Mouse (Mus musculus) urinary bladder, postnatal 10 days (tissue): ENCODE results near the gene Borcs8.

Experiments
- DNase-seq: peaks from one replicate; pipeline ENCODE4 v3.0.0; 2022; ENCODE audit warnings: low spot score

The Borcs8 gene

GRCm38 (mm10) chr8:70134086-70134485, 5.2 kb upstream of the Borcs8 start:
- DNase-seq, result no peak

DNA sequence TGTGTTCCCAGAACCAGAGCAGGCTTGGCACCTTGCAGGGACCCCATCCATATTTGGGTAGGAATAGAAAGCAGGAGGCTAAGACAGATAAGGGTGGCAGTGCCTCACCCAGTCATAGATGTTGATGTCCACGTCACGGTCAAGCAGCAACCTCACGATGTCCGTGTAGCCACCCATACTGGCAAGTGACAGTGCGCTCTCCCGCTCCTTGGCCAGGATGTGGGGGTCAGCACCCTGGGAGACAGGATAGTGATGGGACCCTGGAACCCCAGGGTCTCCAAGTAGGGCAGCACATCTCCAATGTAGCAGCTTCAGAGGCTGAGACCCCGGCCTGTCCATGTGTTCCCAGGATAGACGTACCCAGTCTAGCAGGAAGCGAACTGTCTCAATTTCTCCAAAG, 4.4 kb upstream of the Borcs8 start:
- DNase-seq, result no peak

DNA sequence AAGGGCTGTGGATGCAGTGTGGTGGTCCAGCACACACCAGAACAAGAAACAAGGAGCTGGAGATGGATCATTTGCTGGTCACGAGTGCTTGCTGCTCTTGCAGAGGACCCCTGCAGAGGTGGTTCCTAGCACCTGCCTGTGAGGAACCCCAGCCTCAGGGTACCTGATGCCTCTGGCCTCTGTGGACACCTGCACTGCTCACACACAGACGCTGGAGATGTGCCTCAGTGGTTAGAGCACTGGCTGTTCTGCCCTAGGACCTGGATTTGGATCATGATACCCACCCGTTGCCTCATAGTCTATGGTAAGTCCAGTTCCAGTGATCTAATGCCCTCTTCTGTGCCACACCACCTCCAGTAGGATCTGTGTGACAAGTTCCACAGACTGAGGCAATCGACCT, 2.7 kb upstream of the Borcs8 start:
- DNase-seq, result no peak

DNA sequence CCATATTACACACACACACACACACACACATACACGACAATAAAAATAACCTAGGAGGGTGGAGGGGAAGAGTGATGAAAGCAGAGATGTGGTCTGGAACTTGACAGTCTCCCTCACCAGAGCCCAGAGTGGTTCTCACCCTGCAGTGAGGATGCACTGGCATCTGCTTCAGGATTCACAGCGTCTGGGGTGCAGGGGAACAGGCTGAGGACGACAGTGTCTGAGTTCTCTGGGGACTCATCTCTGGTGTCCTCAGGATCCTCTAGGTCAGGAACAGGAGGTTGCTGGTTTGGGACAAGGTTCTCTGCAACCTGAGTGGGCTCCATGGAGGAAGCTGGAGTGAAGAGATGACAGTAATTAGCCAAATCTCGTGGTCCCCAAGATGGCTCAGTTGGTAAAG, 1.4 kb upstream of the Borcs8 start:
- no peak for DNase-seq

DNA sequence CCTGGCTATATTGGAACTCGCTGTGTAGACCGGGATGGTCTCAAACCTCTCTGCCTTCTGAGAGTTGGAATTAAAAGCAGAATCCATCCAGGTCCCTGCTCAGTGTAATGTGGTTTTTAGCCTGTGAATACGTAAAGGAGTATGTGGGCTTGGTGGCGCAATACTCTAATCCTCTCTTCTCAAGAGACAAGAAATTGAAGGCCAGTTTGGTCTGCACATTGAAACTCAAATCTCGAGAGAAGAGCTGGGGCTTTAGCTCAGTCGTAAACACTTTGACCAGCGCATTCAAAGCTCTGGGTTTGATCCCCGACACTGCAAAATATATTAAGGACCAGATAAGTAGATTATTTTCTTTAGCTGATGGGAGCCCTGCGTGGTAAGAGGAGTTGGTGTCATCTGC, 682 bp downstream of the Borcs8 start:
- DNase-seq, result no peak

DNA sequence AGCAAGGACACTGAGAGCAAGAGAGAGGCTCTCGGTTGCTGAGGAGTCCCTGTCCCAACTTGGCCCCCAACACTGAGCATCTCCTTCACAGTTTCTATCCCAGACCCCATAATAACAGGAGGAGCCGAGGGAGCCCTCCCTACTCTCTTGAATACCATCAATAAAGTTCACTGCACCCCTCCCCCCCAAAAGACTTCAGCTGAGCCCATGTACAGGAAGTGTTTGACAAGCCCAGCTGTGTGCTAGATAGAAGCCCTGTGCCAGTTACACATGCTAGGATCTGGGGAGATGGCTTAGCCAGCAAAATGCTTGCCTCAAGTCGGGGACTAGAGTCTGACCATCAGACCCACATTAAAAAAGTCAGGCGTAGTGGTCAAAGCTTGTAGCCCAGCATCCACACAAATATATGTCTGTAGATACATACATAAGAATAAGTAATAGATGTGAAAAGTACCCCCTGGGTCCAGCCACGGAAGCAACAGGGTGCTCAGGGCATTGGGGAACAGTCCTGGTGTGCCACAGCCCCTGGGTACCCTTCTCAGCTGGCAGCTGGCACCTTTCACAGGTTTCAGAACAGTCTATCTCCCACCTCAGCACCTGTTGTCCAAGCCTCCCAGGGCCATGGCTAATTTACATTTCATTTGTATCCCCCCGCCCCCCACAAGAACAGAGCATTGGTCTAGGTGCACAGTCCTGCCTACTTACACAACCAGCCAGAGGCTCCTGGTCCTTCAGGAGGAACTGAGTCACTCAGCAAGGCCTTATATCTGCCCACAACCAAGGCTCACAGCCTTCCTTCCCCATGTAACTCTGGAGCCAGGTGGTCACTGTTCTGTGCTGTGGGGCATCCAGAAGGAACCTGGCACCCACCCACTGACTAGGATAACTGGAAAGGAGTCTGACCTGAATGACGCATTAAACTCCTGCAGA, 8.6 kb downstream of the Borcs8 start:
- DNase-seq, result no peak

GRCm38 (mm10) chr8:70150158-70150557, 10.9 kb downstream of the Borcs8 start:
- no peak for DNase-seq

DNA sequence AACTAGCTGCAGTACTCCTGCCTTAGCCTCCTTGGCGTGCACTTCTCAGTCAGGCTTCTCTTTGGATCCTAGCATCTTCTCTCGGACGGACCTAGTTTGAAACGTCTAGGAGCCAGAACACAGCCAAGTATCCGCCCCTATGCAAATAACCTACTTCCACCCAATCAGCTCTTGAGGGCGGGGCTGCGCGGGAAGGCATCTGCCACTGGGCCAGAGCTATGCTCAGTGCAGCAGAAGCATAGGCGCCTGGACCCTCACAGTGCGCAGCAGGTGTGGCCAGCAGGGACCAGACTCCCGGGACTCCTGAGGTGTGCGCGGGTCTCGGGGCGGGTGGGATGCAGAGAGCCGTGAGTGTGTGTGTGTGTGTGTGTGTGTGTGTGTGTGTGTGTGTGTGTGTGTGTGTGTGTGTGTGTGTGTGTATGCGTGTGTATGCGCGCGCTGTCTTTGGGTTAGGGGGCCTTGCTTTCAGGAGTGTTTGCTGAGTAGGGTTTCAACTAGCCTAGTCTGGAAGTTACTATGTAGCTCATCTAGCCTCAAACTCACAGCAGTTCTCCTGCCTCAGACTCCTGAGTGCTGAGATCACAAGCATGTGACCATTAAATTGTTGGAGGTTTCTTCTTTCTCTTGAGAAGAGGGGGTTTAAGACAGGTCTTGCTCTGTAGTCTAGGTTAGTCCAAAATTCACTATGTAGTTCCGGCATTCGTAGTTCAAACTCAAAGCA, 13.4 kb downstream of the Borcs8 start:
- DNase-seq, result no peak

DNA sequence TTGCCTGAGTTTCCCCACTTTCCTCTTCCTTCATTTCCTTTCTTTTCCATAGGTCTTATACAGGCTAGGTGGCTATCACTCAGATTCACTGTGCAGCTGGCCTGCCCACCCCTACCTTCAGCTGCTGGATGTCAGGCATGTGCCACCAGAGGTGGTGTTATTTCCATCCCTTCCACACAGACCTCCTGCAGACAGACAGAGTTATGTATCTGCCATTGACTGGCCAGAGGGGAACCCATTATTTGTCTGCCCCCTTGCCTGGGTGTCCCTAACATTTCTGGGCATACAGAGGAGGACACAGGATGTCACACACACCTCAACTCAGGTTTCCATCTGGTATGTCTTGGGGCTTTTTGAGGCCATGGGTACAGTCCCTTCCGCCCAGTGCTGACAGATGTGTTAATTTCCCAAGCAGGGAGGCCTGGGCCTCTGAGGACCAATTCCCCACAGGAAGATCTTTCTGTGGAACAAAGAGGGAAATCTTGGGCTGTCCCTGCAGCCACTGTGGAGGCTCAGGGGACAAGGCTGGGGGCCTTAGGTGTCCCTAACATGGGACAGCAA, 18.0 kb downstream of the Borcs8 start:
- no peak for DNase-seq

- no peak for DNase-seq
These were observed 19.0 kb downstream of the Borcs8 start for GRCm38 (mm10) chr8:70158069-70158853.

- DNase-seq, result no peak
These were observed 19.9 kb downstream of the Borcs8 start for GRCm38 (mm10) chr8:70159211-70159610.

- DNase-seq, result no peak
These were observed 20.7 kb downstream of the Borcs8 start for GRCm38 (mm10) chr8:70160015-70160414.

DNA sequence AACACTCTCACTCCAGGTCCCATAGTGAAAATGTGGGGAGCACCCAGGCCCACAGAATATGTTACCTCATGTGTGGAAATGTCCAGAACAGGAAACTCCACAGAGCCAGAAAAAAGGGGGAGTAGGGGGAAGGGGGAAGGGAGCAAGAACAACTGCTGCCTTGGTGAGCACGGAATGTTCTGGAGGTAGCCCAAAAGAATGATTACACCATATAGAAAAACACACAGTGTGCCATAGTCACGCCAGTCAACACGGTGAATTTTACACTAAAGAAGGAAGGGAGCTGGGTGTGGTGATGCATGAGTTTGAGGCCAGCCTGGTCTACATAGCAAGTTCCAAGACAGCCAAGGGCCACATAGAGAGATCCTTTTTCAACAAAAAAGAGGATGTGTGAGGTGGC, 24.0 kb downstream of the Borcs8 start:
- no peak for DNase-seq

DNA sequence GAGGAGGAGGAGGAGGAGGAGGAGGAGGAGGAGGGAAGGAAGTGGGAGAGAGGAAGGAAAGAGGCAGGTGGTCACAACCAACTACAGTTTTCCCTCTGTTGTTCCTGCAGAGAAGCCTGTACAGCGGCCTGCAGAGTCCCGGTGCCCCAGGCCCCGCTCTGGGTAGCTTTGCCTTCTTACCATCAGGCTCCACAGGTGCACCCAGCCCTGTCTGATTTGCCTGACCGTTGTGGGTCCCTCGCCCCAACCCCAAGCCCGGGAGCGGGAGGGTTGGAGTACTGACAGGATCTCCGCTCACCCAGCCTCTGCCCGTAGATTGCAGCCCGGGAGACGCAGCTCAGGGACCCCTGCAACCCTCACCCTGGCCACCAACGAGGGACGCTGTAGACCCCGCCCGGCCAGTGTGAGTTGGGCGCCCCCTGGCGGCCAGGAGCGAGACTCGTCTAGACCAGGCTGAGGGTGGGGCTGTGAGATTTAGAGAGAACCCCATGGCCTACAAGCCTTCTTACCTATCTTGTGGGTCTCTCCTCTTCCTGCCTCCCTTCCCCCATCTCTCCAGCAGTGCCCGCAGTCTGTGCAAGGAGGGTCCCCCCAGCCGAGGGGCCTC, 27.3 kb downstream of the Borcs8 start:
- peak; percentile 25 for DNase-seq

- DNase-seq, result no peak
These were observed 30.8 kb downstream of the Borcs8 start for GRCm38 (mm10) chr8:70170116-70170515.

DNA sequence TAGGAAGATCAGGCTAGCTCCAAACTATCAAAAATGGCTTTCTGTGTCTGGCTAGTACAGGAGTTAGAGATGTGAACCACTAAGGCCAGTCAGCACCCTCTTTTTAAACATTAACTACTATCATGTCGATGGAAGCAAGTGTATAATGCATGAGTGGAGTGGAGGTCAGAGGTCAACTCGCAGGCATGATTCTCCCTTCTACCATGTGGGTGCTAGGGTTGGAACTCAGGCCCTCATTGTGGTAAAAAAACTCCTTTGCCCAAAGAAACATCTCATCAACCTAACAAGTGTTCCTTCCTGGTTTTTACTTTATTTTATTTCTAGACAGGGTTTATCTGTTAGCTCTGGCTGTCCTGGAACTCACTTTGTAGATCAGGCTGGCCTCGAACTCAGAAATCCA, 31.4 kb downstream of the Borcs8 start:
- DNase-seq, result no peak

GRCm38 (mm10) chr8:70171240-70171639, 31.9 kb downstream of the Borcs8 start:
- DNase-seq, result no peak

DNA sequence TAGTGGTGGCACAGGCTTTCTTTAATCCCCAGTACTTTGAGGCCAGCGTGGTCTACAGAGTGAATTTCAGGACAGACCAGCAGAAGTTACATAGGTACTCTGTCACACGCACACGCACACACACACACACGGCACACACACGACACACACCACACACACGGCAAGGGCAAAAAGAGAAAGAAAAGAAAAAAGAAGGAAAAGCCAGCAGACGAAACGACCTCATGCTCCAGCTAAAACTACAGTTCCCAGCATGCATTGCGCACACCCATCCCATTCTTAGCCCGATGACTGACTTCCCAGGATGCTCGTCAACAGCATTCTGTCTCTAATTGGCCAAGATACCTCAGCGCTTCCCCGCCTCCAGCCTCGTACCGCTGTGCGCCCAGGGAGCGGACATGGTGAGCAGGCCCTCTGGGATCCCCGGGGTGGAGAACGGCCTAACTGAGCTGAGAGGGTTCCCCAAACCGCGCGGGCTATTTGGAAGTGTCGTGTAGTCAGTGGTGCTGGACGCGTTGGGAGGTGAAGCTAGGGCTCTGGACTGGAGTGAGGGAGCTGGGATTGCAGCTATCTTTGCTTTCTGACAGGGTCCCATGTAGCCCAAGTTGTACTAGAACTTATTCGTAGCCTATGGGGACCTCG, 32.9 kb downstream of the Borcs8 start, which contains the start of gene Tmem161a:
Gene Tmem161a (plus strand): TSS at position 314 of the 639 bp plus-strand sequence.
- DNase-seq, result peak; percentile 65

GRCm38 (mm10) chr8:70173320-70173719, 34.0 kb downstream of the Borcs8 start:
- no peak for DNase-seq

DNA sequence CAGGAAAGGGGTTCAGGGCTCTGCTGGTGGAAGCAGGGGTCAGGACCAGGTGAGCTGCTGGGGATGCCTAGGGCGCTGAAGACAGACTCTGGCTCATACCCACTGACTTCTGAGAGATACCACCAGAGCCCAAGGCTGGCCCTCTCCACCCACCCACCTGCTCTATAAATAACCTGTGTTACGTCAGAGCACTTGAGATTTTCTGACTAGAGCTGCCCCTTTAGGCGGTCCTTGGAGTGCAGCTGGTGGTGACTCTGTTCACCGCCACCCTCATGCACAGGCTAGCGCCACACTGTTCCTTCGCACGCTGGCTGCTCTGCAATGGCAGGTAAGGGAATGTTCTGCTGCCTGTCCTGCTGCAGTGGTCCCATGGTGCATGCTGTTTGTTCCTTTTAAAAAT, 34.8 kb downstream of the Borcs8 start:
- no peak for DNase-seq

GRCm38 (mm10) chr8:70178231-70178630, 38.9 kb downstream of the Borcs8 start:
- no peak for DNase-seq
